Mouse (Mus musculus) small intestine, adult 2 months (tissue): ENCODE measurements around the gene Azgp1. TPM values are rescaled to one million over a fixed set of nuclear protein-coding genes. Genes with fewer than 3 reads are reported as not detected.

Experiments used
- H3K27ac ChIP-seq: fragments of 200-500 bp; 2 replicates; pipeline ENCODE4 v1.5.1; 2012; ENCODE audit warnings: low read depth, low read length, control low read depth, inconsistent platforms; ENCODE audit not compliant: insufficient read depth
- H3K27me3 ChIP-seq: fragments of 200-500 bp; 2 replicates; pipeline ENCODE4 v1.6.1; 2012; ENCODE audit warnings: mild to moderate bottlenecking, moderate library complexity, low read length, inconsistent platforms; ENCODE audit not compliant: control insufficient read depth, insufficient read depth
- H3K36me3 ChIP-seq: fragments of 200-500 bp; 2 replicates; pipeline ENCODE4 v1.6.1; 2012; ENCODE audit warnings: mild to moderate bottlenecking, low read length, control low read depth, inconsistent platforms; ENCODE audit not compliant: control insufficient read depth, insufficient read depth
- H3K4me1 ChIP-seq: fragments of 200-500 bp; 2 replicates; pipeline ENCODE4 v1.6.1; 2012; ENCODE audit warnings: low read length, inconsistent platforms, mixed read lengths; ENCODE audit not compliant: control insufficient read depth, insufficient read depth, insufficient read length
- H3K4me3 ChIP-seq: fragments of 200-500 bp; 2 replicates; pipeline ENCODE4 v1.5.1; 2012; ENCODE audit warnings: low read depth, mild to moderate bottlenecking, control low read depth, inconsistent platforms, low read length, moderate library complexity
- CTCF ChIP-seq: fragments of 200-500 bp; IDR thresholded peaks from 2 replicates; pipeline ENCODE4 v1.5.1; 2012; ENCODE audit warnings: low read depth, mild to moderate bottlenecking, control low read depth, inconsistent platforms, low read length, moderate library complexity, mixed read lengths; ENCODE audit not compliant: insufficient replicate concordance, insufficient read length; ENCODE audit errors: extremely low read depth
- POLR2A ChIP-seq: fragments of 200-500 bp; IDR thresholded peaks from 2 replicates; pipeline ENCODE4 v1.6.1; 2012; ENCODE audit warnings: low read depth, mild to moderate bottlenecking, control low read depth, inconsistent platforms, low read length, moderate library complexity
- WGBS: fragments of 180-500 bp; shearing (Covaris S2); methylation state at CpG from one replicate; pipeline ENCODE4 v1.1.7; 2018; 5-methylcytosine and 5-hydroxymethylcytosine counted together
- polyA plus RNA-seq: library from polyadenylated mRNA; depleted of rRNA; stranded (reverse); fragments of >200 nt; gene quantifications from 2 replicates; pipeline ENCODE4 v1.2.3, GENCODE M21; 2012

The Azgp1 gene
- polyA plus RNA-seq, 1 experiment = not detected

DNA sequence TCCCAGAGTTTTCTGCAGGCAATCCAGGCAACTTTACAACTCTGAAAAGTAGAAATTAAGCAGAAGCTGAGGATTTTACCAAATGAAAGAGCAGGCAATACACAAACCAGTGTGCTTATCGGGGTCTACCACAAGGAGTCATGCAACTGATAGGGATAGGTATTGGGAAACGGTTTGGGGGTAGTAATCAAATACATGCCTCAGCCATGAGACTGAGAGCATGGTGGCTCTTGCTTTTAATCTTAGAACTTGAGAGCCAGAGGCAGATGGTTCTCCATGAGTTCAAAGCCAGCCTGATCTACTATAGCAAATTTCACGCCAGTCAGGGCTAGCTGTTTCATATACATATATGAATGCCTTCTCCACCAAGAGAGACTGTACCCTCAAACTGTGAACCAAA lies 24.9 kb upstream of the Azgp1 start:
- H3K36me3 ChIP-seq = no peaks in the 10 kb centered on the region
- no peaks in the 10 kb centered on the region for H3K4me1 ChIP-seq
- no peak overlapping the region for H3K4me3 ChIP-seq
- no peak for TF ChIP-seq CTCF
- no peak for TF ChIP-seq POLR2A
- 92% methylated on average over 3 of the region's 3 CpGs for WGBS
- no peak overlapping the region for H3K27ac ChIP-seq
- 0 out of 2 replicates have a peak, but pooled peaks cover 2% of the 10 kb centered on the region for H3K27me3 ChIP-seq

DNA sequence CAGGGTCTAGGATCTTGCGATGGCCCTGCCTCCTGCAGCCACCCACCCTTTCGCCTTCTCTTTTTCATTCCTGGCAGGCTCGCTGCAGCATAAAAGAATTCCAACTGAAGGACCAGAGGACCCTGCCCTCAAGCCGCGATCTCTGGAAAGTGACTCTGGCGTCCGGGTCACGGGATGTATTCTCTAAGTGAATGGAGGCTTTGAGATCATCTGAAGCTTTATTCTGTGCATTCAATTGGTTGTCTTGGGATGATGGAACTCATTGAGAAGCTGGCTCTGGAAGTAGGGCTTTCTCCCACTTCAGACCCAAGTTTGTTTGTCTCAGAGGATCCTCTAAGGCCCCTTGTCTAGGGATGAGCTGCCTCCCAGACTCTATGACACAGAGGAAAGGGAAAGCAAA lies 18.4 kb upstream of the Azgp1 start, which contains the start of gene Gjc3:
Gene Gjc3, minus strand, starts transcription at position 154 of the 400 bp plus-strand sequence.
- no peak within 1 kb of the TSS for H3K4me3 ChIP-seq
- H3K27ac ChIP-seq = no peak within 1 kb of the TSS
- no peak for TF ChIP-seq CTCF
- TF ChIP-seq POLR2A = no peak
- 0 out of 2 replicates have a peak, but pooled peaks cover 2% of the 10 kb centered on the region for H3K27me3 ChIP-seq
- H3K4me1 ChIP-seq = no peaks in the 10 kb centered on the region
- H3K36me3 ChIP-seq = no peaks in the 10 kb centered on the region
- 83% methylated on average over 8 of the region's 8 CpGs for WGBS

DNA sequence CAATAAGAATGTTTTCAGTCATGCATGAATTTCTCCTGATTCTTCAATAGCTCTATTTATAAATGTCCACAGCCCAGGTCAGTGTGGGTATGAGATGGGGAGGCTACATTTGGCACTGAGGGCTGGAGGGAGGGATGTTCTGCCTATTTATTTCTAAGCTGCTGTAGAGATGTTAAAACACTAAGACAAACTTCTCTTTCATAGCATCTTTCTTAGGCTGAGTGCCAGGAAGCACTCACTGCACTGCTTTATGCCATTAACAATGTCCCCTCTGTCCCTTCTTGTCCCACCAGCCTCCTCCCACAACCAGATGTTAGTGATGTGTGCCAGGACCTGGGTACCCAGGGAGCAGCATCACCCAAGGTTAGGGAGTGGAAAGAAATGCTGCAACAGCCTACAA lies 14.8 kb upstream of the Azgp1 start:
- H3K27ac ChIP-seq = no peak overlapping the region
- H3K36me3 ChIP-seq = no peaks in the 10 kb centered on the region
- TF ChIP-seq CTCF (no peak), POLR2A (no peak)
- H3K27me3 ChIP-seq = no peaks in the 10 kb centered on the region
- no peaks in the 10 kb centered on the region for H3K4me1 ChIP-seq
- no peak overlapping the region for H3K4me3 ChIP-seq

DNA sequence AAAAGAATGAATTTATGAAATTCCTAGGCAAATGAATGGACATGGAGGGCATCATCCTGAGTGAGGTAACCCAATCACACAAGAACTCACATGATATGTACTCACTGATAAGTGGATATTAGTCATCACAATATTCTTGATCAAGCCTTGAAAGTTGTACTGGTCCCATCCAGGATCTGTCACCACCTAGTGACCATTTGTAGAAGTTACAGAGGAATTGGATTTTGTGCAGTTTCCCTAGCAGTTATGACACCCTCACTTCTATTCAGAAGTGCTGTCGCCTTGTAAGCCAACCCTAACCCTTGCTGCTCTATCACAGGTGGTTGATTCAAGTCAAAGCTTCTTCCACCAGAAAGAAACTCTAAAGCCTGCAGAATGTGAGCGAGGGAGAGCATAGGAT lies 8.2 kb upstream of the Azgp1 start:
- no peak overlapping the region for H3K4me3 ChIP-seq
- no peaks in the 10 kb centered on the region for H3K4me1 ChIP-seq
- WGBS = 71% methylated on average over 2 of the region's 2 CpGs
- H3K27ac ChIP-seq = no peak overlapping the region
- TF ChIP-seq CTCF (no peak), POLR2A (no peak)
- H3K36me3 ChIP-seq = no peaks in the 10 kb centered on the region
- H3K27me3 ChIP-seq = no peaks in the 10 kb centered on the region

DNA sequence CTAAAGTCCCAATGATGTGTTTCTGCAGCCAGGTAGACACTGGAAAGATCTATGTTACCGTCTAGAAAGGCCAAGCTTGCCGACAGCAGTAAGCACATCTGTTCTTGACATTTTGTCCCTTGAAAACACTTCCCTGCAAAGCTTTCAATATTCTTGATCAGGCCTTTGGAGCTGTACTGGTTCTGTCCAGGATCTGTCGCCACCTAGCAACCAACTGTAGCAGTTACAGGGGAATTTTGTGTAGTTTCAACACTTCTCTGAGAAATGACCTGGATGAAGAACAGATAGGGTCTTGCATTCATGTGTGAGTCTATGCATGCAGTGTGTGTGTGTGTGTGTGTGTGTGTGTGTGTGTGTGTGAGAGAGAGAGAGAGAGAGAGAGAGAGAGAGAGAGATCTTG lies 7.6 kb upstream of the Azgp1 start:
- WGBS = 42% methylated on average over 3 of the region's 3 CpGs
- Histone ChIP-seq H3K27me3 (no peaks in the 10 kb centered on the region), H3K36me3 (no peaks in the 10 kb centered on the region), H3K27ac (no peak overlapping the region), H3K4me3 (no peak overlapping the region), H3K4me1 (no peaks in the 10 kb centered on the region)
- TF ChIP-seq POLR2A = no peak
- no peak for TF ChIP-seq CTCF

DNA sequence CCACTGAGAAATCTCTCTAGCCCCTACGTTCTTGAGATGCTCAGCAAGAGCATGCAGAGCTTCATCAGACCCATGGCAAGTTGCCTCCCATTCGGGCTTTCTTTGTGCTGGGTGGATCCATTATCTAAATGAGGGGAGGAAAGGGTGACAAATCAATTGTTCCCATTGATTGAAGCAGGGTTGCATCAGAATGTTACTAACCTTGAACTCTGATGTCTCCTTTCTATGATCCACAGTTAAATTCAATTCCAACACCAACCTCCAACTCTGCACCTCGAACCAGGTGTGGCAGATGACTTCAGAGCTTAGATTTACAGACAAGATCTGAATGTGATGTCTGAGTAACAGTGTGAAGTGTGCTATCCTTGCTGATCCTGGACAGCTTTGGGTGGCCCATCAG lies 6.6 kb upstream of the Azgp1 start:
- Histone ChIP-seq H3K36me3 (no peaks in the 10 kb centered on the region), H3K27ac (no peak overlapping the region), H3K27me3 (no peaks in the 10 kb centered on the region), H3K4me3 (no peak overlapping the region), H3K4me1 (no peaks in the 10 kb centered on the region)
- no peak for TF ChIP-seq POLR2A
- TF ChIP-seq CTCF = no peak
- WGBS = 26% methylated on average over 3 of the region's 3 CpGs

DNA sequence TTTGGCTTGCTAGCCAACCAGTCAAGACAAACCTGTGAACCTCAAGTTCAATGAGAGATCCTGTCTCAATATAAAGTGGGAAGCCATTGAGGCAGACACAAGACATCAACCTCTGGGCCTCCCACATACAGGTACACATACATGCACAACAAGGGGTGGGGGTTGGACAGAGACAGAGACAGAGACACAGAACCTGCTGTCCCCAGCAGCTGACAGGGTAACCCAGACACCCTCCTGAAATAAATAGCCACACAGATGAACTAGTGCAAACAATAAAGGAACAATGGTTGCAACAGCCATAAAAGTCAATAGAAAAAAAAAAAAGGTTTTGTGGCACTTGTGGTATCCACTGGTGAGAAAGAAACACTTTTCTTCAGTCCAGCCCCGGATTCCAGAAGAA lies 5.9 kb upstream of the Azgp1 start:
- no peaks in the 10 kb centered on the region for H3K36me3 ChIP-seq
- TF ChIP-seq POLR2A = no peak
- no peak for TF ChIP-seq CTCF
- H3K4me3 ChIP-seq = no peak overlapping the region
- no peak overlapping the region for H3K27ac ChIP-seq
- no peaks in the 10 kb centered on the region for H3K27me3 ChIP-seq
- WGBS = 31% methylated on average over 1 of the region's 1 CpGs
- H3K4me1 ChIP-seq = no peaks in the 10 kb centered on the region

DNA sequence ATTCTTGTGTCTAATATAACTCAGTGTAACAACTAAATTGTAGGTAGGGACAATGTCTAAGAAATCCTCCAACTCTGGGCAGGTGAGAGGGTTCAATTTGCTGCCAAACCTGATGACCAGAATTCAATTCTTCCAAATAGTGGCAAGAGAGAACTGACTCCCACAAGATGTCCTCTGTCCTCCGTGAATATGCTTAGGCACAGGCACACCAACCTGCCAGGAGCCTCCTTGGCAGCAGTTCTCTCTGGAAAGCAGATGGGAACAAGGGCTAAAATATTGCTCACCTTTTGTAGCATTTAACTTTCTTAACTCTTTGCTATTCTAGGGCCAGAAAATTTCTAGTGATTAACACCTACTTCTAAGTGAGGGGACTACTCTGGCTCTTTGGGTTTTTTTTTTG lies 4.0 kb upstream of the Azgp1 start:
- TF ChIP-seq CTCF (no peak), POLR2A (no peak)
- H3K27ac ChIP-seq = no peak overlapping the region
- WGBS = 42% methylated on average over 1 of the region's 1 CpGs
- H3K36me3 ChIP-seq = no peaks in the 10 kb centered on the region
- no peak overlapping the region for H3K4me3 ChIP-seq
- H3K4me1 ChIP-seq = no peaks in the 10 kb centered on the region
- no peaks in the 10 kb centered on the region for H3K27me3 ChIP-seq
